Comparison of ENCODE assay signal across 9 mouse cellular contexts in the genomic region with DNA sequence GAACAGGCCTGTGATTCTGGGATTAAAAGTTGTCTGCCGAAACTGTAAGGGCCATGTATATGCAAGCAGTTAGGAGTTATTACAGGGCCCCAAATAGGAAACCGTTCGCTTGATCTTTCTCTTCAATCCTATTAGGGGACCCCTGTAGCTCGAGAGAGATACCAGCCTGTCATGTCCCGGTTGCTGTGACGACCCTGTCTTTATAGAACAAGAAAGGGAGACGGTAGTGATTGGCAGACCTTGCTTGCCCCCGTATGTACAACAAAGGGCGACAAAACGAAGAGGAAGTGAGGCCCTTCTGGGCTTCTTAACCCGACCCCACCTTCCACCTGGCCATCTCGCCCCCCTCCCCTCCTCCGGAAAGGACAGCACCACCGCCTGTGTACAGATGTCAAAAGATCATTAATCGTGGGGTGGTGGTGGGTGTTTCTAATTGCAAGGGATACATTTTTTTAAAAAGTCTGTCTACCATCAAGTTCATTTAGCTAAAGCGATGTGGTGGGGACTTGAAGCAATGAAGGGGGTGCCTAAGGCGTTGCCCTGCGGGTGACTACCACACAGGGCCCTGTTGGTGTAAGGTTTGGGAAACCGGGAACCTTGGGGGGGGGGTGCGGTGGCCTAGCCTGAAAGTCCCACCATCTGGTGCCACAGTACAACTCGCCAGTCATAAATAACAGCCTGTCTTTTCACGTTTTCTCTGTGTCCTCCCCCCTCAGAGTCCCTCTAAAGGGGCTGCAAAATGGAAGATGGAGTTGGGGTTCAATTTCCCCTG.
DNase-seq lines count a peak whose midpoint lies in the region; ATAC-seq and TF ChIP-seq lines count a peak whose summit lies in the region.
"Had no signal": no experiment of that assay in that cellular context is flagged by ENCODE, and none has a peak within 500 bp of the region (broad histone marks: within the 10 kb centered on the region; RNA-seq: fewer than 3 reads in every experiment).

No protein-coding gene starts in this region.

- no peak for TF ChIP-seq EP300 in stomach, postnatal 0 days (optimal IDR thresholded peaks at IDR 0.05)

- ATAC-seq in stomach, embryonic 15.5 days (ENCODE audit: insufficient read depth, low FRiP score, low read depth) = no peak
- no peak for ATAC-seq in stomach, postnatal 0 days (ENCODE audit: low FRiP score, low TSS enrichment)
- ATAC-seq in erythroblast, adult 5-6 weeks (replicated peaks; ENCODE audit: low FRiP score, poor library complexity, severe bottlenecking) = no peak

- no peak for TF ChIP-seq CTCF in stomach, postnatal 0 days (IDR thresholded peaks at IDR 0.05; ENCODE audit: low read depth)

- 0 out of 2 replicates have a peak overlapping the region, but pooled peaks have one; percentile 4 for H3K4me2 ChIP-seq in stomach, embryonic 15.5 days
- H3K4me2 ChIP-seq in stomach, postnatal 0 days (replicated peaks; ENCODE audit: low read depth) = no peak overlapping the region

- H3K4me3 ChIP-seq in stomach, embryonic 15.5 days (replicated peaks) = no peak overlapping the region
- no peak overlapping the region for H3K4me3 ChIP-seq in stomach, postnatal 0 days (ENCODE audit: low read depth, low read length)

- H3K27ac ChIP-seq in stomach, embryonic 15.5 days = no peak overlapping the region
- no peak overlapping the region for H3K27ac ChIP-seq in stomach, postnatal 0 days (replicated peaks)

- H3K4me1 ChIP-seq in stomach, embryonic 15.5 days = 0 out of 2 replicates have a peak, but pooled peaks cover 5% of the 10 kb centered on the region
- no peaks in the 10 kb centered on the region for H3K4me1 ChIP-seq in stomach, postnatal 0 days (replicated peaks; ENCODE audit: control insufficient read depth, insufficient read depth)

- peak; percentile 26 to 41 for DNase-seq in cerebellum, postnatal 10 days
- DNase-seq in cerebellum, adult 11-12 months = no peak
- DNase-seq in stomach, postnatal 0 days (ENCODE audit: low spot score) = no peak
- DNase-seq in mesoderm, embryonic 11.5 days (ENCODE audit: low read depth, low spot score) = peak; percentile 54
- DNase-seq in testis, postnatal 10 days (ENCODE audit: low spot score) = no peak
- no peak for DNase-seq in urinary bladder, adult 2 months (ENCODE audit: low spot score)
- DNase-seq: cerebellum, adult 18-20 months had no signal

- H3K27me3 ChIP-seq in stomach, embryonic 15.5 days (replicated peaks) = peaks cover 36% of the 10 kb centered on the region
- 0 out of 2 replicates have a peak, but pooled peaks cover 4% of the 10 kb centered on the region for H3K27me3 ChIP-seq in stomach, postnatal 0 days (ENCODE audit: control insufficient read depth, insufficient read depth, low read length)

- H3K9ac ChIP-seq in stomach, embryonic 15.5 days = no peak overlapping the region
- no peak overlapping the region for H3K9ac ChIP-seq in stomach, postnatal 0 days (ENCODE audit: low read length)

- 6% methylated on average over 22 of the region's 22 CpGs for WGBS in stomach, embryonic 15.5 days
- WGBS in stomach, postnatal 0 days = 8% methylated on average over 21 of the region's 22 CpGs

- no peaks in the 10 kb centered on the region for H3K36me3 ChIP-seq in stomach, embryonic 15.5 days
- no peaks in the 10 kb centered on the region for H3K36me3 ChIP-seq in stomach, postnatal 0 days (ENCODE audit: control insufficient read depth, insufficient read depth, low read length)

- no peaks in the 10 kb centered on the region for H3K9me3 ChIP-seq in stomach, embryonic 15.5 days
- no peaks in the 10 kb centered on the region for H3K9me3 ChIP-seq in stomach, postnatal 0 days (ENCODE audit: control insufficient read depth, low read length)

Comparison
In these comparisons a context has a peak if more than half of its experiments do, and no peak if none do; other contexts are left out.
1. DNase-seq: peak in cerebellum, postnatal 10 days (2 of 2) and mesoderm, embryonic 11.5 days (single experiment); none in cerebellum, adult 11-12 months (single experiment), stomach, postnatal 0 days (single experiment), testis, postnatal 10 days (single experiment) and urinary bladder, adult 2 months (single experiment).